Mouse (Mus musculus) stomach, postnatal 0 days (tissue): Measurements from ENCODE around the gene Chil1.

ENCODE experiments used
- CTCF ChIP-seq: IDR thresholded peaks from 2 replicates; pipeline ENCODE4 v1.5.1; 2016; ENCODE audit warnings: antibody characterized with exemption, low read depth, mild to moderate bottlenecking, moderate library complexity
- EP300 ChIP-seq: optimal IDR thresholded peaks from 2 replicates; pipeline ENCODE3; 2016; ENCODE audit warnings: antibody characterized with exemption

DNA sequence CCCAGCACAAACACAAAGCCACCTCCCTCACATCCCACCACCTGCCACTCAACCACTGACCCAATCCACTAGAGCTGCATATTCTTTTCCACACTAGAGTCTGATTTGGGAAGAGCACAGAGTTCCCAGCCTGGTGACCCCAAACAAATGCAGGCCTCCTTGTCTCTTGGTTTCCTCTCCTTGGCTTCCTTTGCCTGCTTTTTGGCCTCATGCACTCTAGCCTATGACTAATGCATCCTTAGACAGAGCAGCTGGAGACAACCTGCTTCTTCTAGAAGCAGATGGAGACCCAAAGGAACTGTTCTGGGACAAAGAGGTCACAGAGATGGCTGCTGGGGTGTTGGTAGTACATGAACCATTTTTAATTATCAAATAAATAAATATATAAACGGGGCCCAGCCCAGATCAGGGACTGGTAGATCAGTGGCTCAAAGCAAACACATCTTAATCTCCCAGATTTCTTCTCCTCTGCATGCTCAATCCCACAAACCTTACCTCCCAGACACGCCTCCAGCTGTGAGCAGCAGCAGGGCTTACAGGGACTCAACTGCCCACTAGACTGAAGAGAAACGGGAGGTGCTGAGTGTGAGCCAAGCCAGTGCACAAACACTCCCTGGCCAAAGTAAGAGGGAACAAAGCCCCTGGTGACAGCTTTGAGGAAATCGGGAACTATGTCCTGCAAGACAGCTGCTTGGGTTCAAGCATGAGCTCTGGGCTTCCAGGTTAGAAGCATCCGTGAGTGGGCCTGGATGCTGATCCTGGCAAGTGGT lies 48.0 kb downstream of the Chil1 start:
- TF ChIP-seq CTCF (no peak), EP300 (no peak)
